Mouse (Mus musculus) stomach, embryonic 15.5 days (tissue): ENCODE measurements around the gene Elmo2. TPM values are rescaled to one million over a fixed set of nuclear protein-coding genes. Genes with fewer than 3 reads are reported as not detected.

ENCODE experiments used
- ATAC-seq: fragments of 200-750 bp; cut with Nextera tagmentation; 2 replicates; pipeline ENCODE4 v1.8.0; 2017; ENCODE audit warnings: low read depth, moderate number of reproducible peaks, moderate TSS enrichment; ENCODE audit not compliant: insufficient read depth, low FRiP score
- H3K27ac ChIP-seq: fragments of 300-500 bp; sonication (generic); 2 replicates; pipeline ENCODE4 v1.5.1; 2015; ENCODE audit warnings: mild to moderate bottlenecking, inconsistent platforms
- H3K27me3 ChIP-seq: fragments of 300-500 bp; sonication (generic); replicated peaks from 2 replicates; pipeline ENCODE4 v1.6.1; 2015; ENCODE audit warnings: inconsistent platforms
- H3K36me3 ChIP-seq: fragments of 300-500 bp; sonication (generic); 2 replicates; pipeline ENCODE4 v1.6.1; 2015; ENCODE audit warnings: inconsistent platforms
- H3K4me1 ChIP-seq: fragments of 300-500 bp; sonication (generic); 2 replicates; pipeline ENCODE4 v1.6.1; 2015; ENCODE audit warnings: inconsistent platforms
- H3K4me2 ChIP-seq: fragments of 300-500 bp; sonication (generic); 2 replicates; pipeline ENCODE4 v1.6.1; 2015; ENCODE audit warnings: mild to moderate bottlenecking, inconsistent platforms
- H3K4me3 ChIP-seq: fragments of 300-500 bp; sonication (generic); replicated peaks from 2 replicates; pipeline ENCODE4 v1.5.1; 2015; ENCODE audit warnings: inconsistent platforms
- H3K9ac ChIP-seq: fragments of 300-500 bp; sonication (generic); 2 replicates; pipeline ENCODE4 v1.6.1; 2015; ENCODE audit warnings: inconsistent platforms
- H3K9me3 ChIP-seq: fragments of 300-500 bp; sonication (generic); 2 replicates; pipeline ENCODE4 v1.6.1; 2016; ENCODE audit warnings: inconsistent platforms
- WGBS: fragments of 180-500 bp; shearing (Covaris S2); methylation state at CpG from one replicate; pipeline ENCODE4 v1.1.7; 2015; 5-methylcytosine and 5-hydroxymethylcytosine counted together
- polyA plus RNA-seq: library from polyadenylated mRNA; unstranded; fragments of >200 nt; fragmentation: Nextera tagmentation; extraction: Ambion mirVana; gene quantifications from 2 replicates; pipeline ENCODE4 v1.2.1, GENCODE M21; 2015

Gene Elmo2
- polyA plus RNA-seq, 1 experiment from 2014 or later = 53.2 TPM

GRCm38 (mm10) chr2:165252801-165253200 is 73.5 kb downstream of the Elmo2 start:
- no peak overlapping the region for H3K9ac ChIP-seq
- no peaks in the 10 kb centered on the region for H3K4me1 ChIP-seq
- no peak overlapping the region for H3K4me2 ChIP-seq
- H3K4me3 ChIP-seq = no peak overlapping the region
- no peak for ATAC-seq
- no peaks in the 10 kb centered on the region for H3K9me3 ChIP-seq
- 50% methylated on average over 9 of the region's 9 CpGs for WGBS
- no peaks in the 10 kb centered on the region for H3K36me3 ChIP-seq
- H3K27ac ChIP-seq = no peak overlapping the region
- peaks cover 31% of the 10 kb centered on the region for H3K27me3 ChIP-seq

GRCm38 (mm10) chr2:165252381-165252780 is 73.9 kb downstream of the Elmo2 start:
- H3K9ac ChIP-seq = no peak overlapping the region
- ATAC-seq = no peak
- no peaks in the 10 kb centered on the region for H3K36me3 ChIP-seq
- H3K27me3 ChIP-seq = peaks cover 35% of the 10 kb centered on the region
- H3K9me3 ChIP-seq = no peaks in the 10 kb centered on the region
- no peaks in the 10 kb centered on the region for H3K4me1 ChIP-seq
- no peak overlapping the region for H3K27ac ChIP-seq
- 76% methylated on average over 8 of the region's 8 CpGs for WGBS
- H3K4me2 ChIP-seq = no peak overlapping the region
- no peak overlapping the region for H3K4me3 ChIP-seq

GRCm38 (mm10) chr2:165250903-165251302 is 75.4 kb downstream of the Elmo2 start:
- WGBS = 32% methylated on average over 1 of the region's 1 CpGs
- ATAC-seq = no peak
- Histone ChIP-seq H3K27ac (no peak overlapping the region), H3K9me3 (no peaks in the 10 kb centered on the region), H3K4me1 (no peaks in the 10 kb centered on the region), H3K9ac (no peak overlapping the region), H3K4me2 (no peak overlapping the region), H3K4me3 (no peak overlapping the region), H3K27me3 (peaks cover 40% of the 10 kb centered on the region), H3K36me3 (no peaks in the 10 kb centered on the region)

GRCm38 (mm10) chr2:165248967-165249366 is 77.3 kb downstream of the Elmo2 start:
- no peaks in the 10 kb centered on the region for H3K36me3 ChIP-seq
- peaks cover 42% of the 10 kb centered on the region for H3K27me3 ChIP-seq
- no peak overlapping the region for H3K4me2 ChIP-seq
- no peak overlapping the region for H3K9ac ChIP-seq
- no peaks in the 10 kb centered on the region for H3K9me3 ChIP-seq
- no peak for ATAC-seq
- 19% methylated on average over 3 of the region's 3 CpGs for WGBS
- no peak overlapping the region for H3K27ac ChIP-seq
- H3K4me1 ChIP-seq = no peaks in the 10 kb centered on the region
- H3K4me3 ChIP-seq = no peak overlapping the region

- Histone ChIP-seq H3K4me3 (no peak overlapping the region), H3K27me3 (peaks cover 52% of the 10 kb centered on the region), H3K9me3 (no peaks in the 10 kb centered on the region), H3K4me1 (no peaks in the 10 kb centered on the region), H3K27ac (no peak overlapping the region), H3K4me2 (no peak overlapping the region), H3K9ac (no peak overlapping the region), H3K36me3 (no peaks in the 10 kb centered on the region)
- no peak for ATAC-seq
- WGBS = 19% methylated on average over 11 of the region's 11 CpGs
Observed at GRCm38 (mm10) chr2:165246349-165246748, 79.9 kb downstream of the Elmo2 start.

GRCm38 (mm10) chr2:165243122-165243720 is 83.1 kb downstream of the Elmo2 start:
- no peak for ATAC-seq
- H3K9ac ChIP-seq = no peak overlapping the region
- WGBS = 7% methylated on average over 11 of the region's 11 CpGs
- no peak overlapping the region for H3K27ac ChIP-seq
- H3K27me3 ChIP-seq = peaks cover 83% of the 10 kb centered on the region
- no peaks in the 10 kb centered on the region for H3K9me3 ChIP-seq
- H3K4me1 ChIP-seq = no peaks in the 10 kb centered on the region
- H3K36me3 ChIP-seq = no peaks in the 10 kb centered on the region
- no peak overlapping the region for H3K4me3 ChIP-seq
- H3K4me2 ChIP-seq = no peak overlapping the region

- no peak for ATAC-seq
- no peak overlapping the region for H3K9ac ChIP-seq
- no peaks in the 10 kb centered on the region for H3K36me3 ChIP-seq
- no peak overlapping the region for H3K4me2 ChIP-seq
- no peaks in the 10 kb centered on the region for H3K9me3 ChIP-seq
- H3K4me1 ChIP-seq = no peaks in the 10 kb centered on the region
- H3K27ac ChIP-seq = no peak overlapping the region
- H3K4me3 ChIP-seq = no peak overlapping the region
- 2% methylated on average over 13 of the region's 13 CpGs for WGBS
- peaks cover 87% of the 10 kb centered on the region for H3K27me3 ChIP-seq
Observed at GRCm38 (mm10) chr2:165242575-165242974, 83.7 kb downstream of the Elmo2 start.

- 48% methylated on average over 7 of the region's 7 CpGs for WGBS
Observed at GRCm38 (mm10) chr2:165241786-165242185, 84.5 kb downstream of the Elmo2 start.

GRCm38 (mm10) chr2:165240371-165240770 is 85.9 kb downstream of the Elmo2 start:
- WGBS = 27% methylated on average over 8 of the region's 8 CpGs
- H3K27ac ChIP-seq = no peak overlapping the region
- no peak overlapping the region for H3K9ac ChIP-seq
- H3K27me3 ChIP-seq = peaks cover 89% of the 10 kb centered on the region
- no peaks in the 10 kb centered on the region for H3K9me3 ChIP-seq
- no peak for ATAC-seq
- H3K4me1 ChIP-seq = no peaks in the 10 kb centered on the region
- H3K36me3 ChIP-seq = no peaks in the 10 kb centered on the region
- no peak overlapping the region for H3K4me3 ChIP-seq
- no peak overlapping the region for H3K4me2 ChIP-seq

More at GRCm38 (mm10) chr2:165241786-165242185, 84.5 kb downstream of the Elmo2 start:
- Histone ChIP-seq H3K27ac (no peak overlapping the region), H3K36me3 (no peaks in the 10 kb centered on the region), H3K9me3 (no peaks in the 10 kb centered on the region), H3K4me1 (no peaks in the 10 kb centered on the region), H3K4me3 (no peak overlapping the region), H3K9ac (no peak overlapping the region), H3K4me2 (no peak overlapping the region), H3K27me3 (peaks cover 85% of the 10 kb centered on the region)
- no peak for ATAC-seq

GRCm38 (mm10) chr2:165239533-165240144 is 86.6 kb downstream of the Elmo2 start:
- 10% methylated on average over 15 of the region's 15 CpGs for WGBS
- H3K27me3 ChIP-seq = peaks cover 92% of the 10 kb centered on the region
- no peaks in the 10 kb centered on the region; the same call in 1 of the 2 replicates for H3K4me1 ChIP-seq
- no peak overlapping the region for H3K27ac ChIP-seq
- no peaks in the 10 kb centered on the region for H3K9me3 ChIP-seq
- no peak overlapping the region for H3K4me2 ChIP-seq
- no peak overlapping the region for H3K4me3 ChIP-seq
- no peak overlapping the region for H3K9ac ChIP-seq
- ATAC-seq = no peak
- H3K36me3 ChIP-seq = no peaks in the 10 kb centered on the region

- Histone ChIP-seq H3K4me2 (no peak overlapping the region), H3K4me3 (no peak overlapping the region), H3K36me3 (no peaks in the 10 kb centered on the region), H3K9ac (no peak overlapping the region), H3K9me3 (no peaks in the 10 kb centered on the region), H3K27ac (no peak overlapping the region), H3K4me1 (peaks cover 9% of the 10 kb centered on the region), H3K27me3 (peaks cover 96% of the 10 kb centered on the region)
- ATAC-seq = no peak
- 10% methylated on average over 12 of the region's 12 CpGs for WGBS
Observed at GRCm38 (mm10) chr2:165238416-165239145, 87.7 kb downstream of the Elmo2 start.
